Mouse (Mus musculus) limb, embryonic 14.5 days (tissue): Measurements from ENCODE around the gene Rpusd4. TPM values are rescaled to one million over a fixed set of nuclear protein-coding genes. Genes with fewer than 3 reads are reported as not detected.

Experiments
- ATAC-seq: fragments of 200-750 bp; cut with Nextera tagmentation; 2 replicates; pipeline ENCODE4 v1.8.0; 2017; ENCODE audit warnings: low read depth, moderate number of reproducible peaks, moderate TSS enrichment; ENCODE audit not compliant: low FRiP score
- DNase-seq: peaks from one replicate; pipeline ENCODE4 v3.0.0-alpha.2; 2015; ENCODE audit warnings: low spot score
- H3K27ac ChIP-seq: fragments of 300-500 bp; sonication (generic); replicated peaks from 2 replicates; pipeline ENCODE4 v1.5.1; 2014; ENCODE audit warnings: low read depth, mild to moderate bottlenecking, low read length, moderate library complexity, mixed read lengths
- H3K27me3 ChIP-seq: fragments of 300-500 bp; sonication (generic); 2 replicates; pipeline ENCODE4 v1.6.1; 2014; ENCODE audit warnings: low read length, mixed read lengths; ENCODE audit not compliant: control insufficient read depth, insufficient read depth
- H3K36me3 ChIP-seq: fragments of 300-500 bp; sonication (generic); 2 replicates; pipeline ENCODE4 v1.6.1; 2014; ENCODE audit warnings: mild to moderate bottlenecking, low read length, moderate library complexity, mixed read lengths; ENCODE audit not compliant: control insufficient read depth, insufficient read depth
- H3K4me1 ChIP-seq: fragments of 300-500 bp; sonication (generic); 2 replicates; pipeline ENCODE4 v1.6.1; 2014; ENCODE audit warnings: antibody characterized with exemption, low read length, mixed read lengths; ENCODE audit not compliant: control insufficient read depth, insufficient read depth
- H3K4me2 ChIP-seq: fragments of 300-500 bp; sonication (generic); replicated peaks from 2 replicates; pipeline ENCODE4 v1.6.1; 2014; ENCODE audit warnings: low read depth, mild to moderate bottlenecking, low read length, moderate library complexity; ENCODE audit not compliant: severe bottlenecking
- H3K4me3 ChIP-seq: fragments of 300-500 bp; sonication (generic); replicated peaks from 2 replicates; pipeline ENCODE4 v1.5.1; 2014; ENCODE audit warnings: low read length
- H3K9ac ChIP-seq: fragments of 300-500 bp; sonication (generic); 2 replicates; pipeline ENCODE4 v1.6.1; 2014; ENCODE audit warnings: mild to moderate bottlenecking, low read depth, low read length, moderate library complexity; ENCODE audit not compliant: severe bottlenecking
- H3K9me3 ChIP-seq: fragments of 300-500 bp; sonication (generic); 2 replicates; pipeline ENCODE4 v1.6.1; 2016; ENCODE audit warnings: low read length; ENCODE audit not compliant: control insufficient read depth
- POLR2A ChIP-seq: fragments of 200-500 bp; IDR thresholded peaks from 2 replicates; pipeline ENCODE4 v1.8.0; 2012; ENCODE audit warnings: inconsistent platforms, mild to moderate bottlenecking, moderate library complexity, borderline replicate concordance; ENCODE audit not compliant: insufficient read depth, insufficient read length; ENCODE audit errors: extremely low read depth
- WGBS: fragments of 180-500 bp; shearing (Covaris S2); extraction: QIAGEN DNeasy Blood & Tissue Kit; methylation state at CpG from one replicate; pipeline ENCODE4 v1.1.7; 2014; 5-methylcytosine and 5-hydroxymethylcytosine counted together
- polyA plus RNA-seq, 2 experiments: library from polyadenylated mRNA; depleted of rRNA in 1 of 2; stranded (reverse) in 1 of 2; unstranded in 1 of 2; fragments of >200 nt; fragmentation: Nextera tagmentation in 1 of 2; extraction: Ambion mirVana in 1 of 2; gene quantifications; 2 replicates each; pipeline versions ENCODE4 v1.2.1 to v1.2.3; 2012 to 2014

The Rpusd4 gene
- polyA plus RNA-seq, 2 experiments = 24.9 to 25.8 TPM

GRCm38 (mm10) chr9:35277855-35278365, 10.2 kb downstream of the Rpusd4 start:
- DNase-seq (no peak), ATAC-seq (no peak)
- no peak for TF ChIP-seq POLR2A
- Histone ChIP-seq H3K9me3 (no peaks in the 10 kb centered on the region), H3K27me3 (no peaks in the 10 kb centered on the region), H3K27ac (no peak overlapping the region), H3K4me3 (no peak overlapping the region), H3K9ac (no peak overlapping the region), H3K36me3 (peaks cover 47% of the 10 kb centered on the region), H3K4me1 (peaks cover 4% of the 10 kb centered on the region; the same call in 1 of the 2 replicates), H3K4me2 (no peak overlapping the region)
- WGBS = 78% methylated on average over 3 of the region's 3 CpGs

- H3K4me2 ChIP-seq = no peak overlapping the region
- no peak overlapping the region for H3K4me3 ChIP-seq
- 72% methylated on average over 4 of the region's 4 CpGs for WGBS
- no peak for DNase-seq
- no peak overlapping the region for H3K9ac ChIP-seq
- ATAC-seq = no peak
- no peak for TF ChIP-seq POLR2A
- no peak overlapping the region for H3K27ac ChIP-seq
- peaks cover 41% of the 10 kb centered on the region for H3K36me3 ChIP-seq
- H3K27me3 ChIP-seq = no peaks in the 10 kb centered on the region
- H3K4me1 ChIP-seq = peaks cover 8% of the 10 kb centered on the region
- H3K9me3 ChIP-seq = no peaks in the 10 kb centered on the region
These were observed 10.8 kb downstream of the Rpusd4 start for GRCm38 (mm10) chr9:35278451-35278850.

GRCm38 (mm10) chr9:35282006-35282850, 14.6 kb downstream of the Rpusd4 start:
- H3K9me3 ChIP-seq = no peaks in the 10 kb centered on the region
- TF ChIP-seq POLR2A = no peak
- H3K9ac ChIP-seq = no peak overlapping the region
- 16% methylated on average over 5 of the region's 5 CpGs for WGBS
- no peak overlapping the region for H3K27ac ChIP-seq
- H3K4me1 ChIP-seq = peaks cover 25% of the 10 kb centered on the region
- DNase-seq (peak; percentile 85), ATAC-seq (0 out of 2 replicates have a peak, but pooled peaks have one; percentile 32)
- peaks cover 9% of the 10 kb centered on the region for H3K36me3 ChIP-seq
- H3K4me3 ChIP-seq = no peak overlapping the region
- no peaks in the 10 kb centered on the region for H3K27me3 ChIP-seq
- no peak overlapping the region for H3K4me2 ChIP-seq

GRCm38 (mm10) chr9:35282851-35283200, 15.2 kb downstream of the Rpusd4 start:
- H3K4me3 ChIP-seq = no peak overlapping the region
- TF ChIP-seq POLR2A = no peak
- WGBS = 45% methylated on average over 5 of the region's 5 CpGs
- no peak overlapping the region for H3K27ac ChIP-seq
- H3K4me2 ChIP-seq = no peak overlapping the region
- peaks cover 27% of the 10 kb centered on the region for H3K4me1 ChIP-seq
- H3K9ac ChIP-seq = no peak overlapping the region
- DNase-seq = no peak
- no peaks in the 10 kb centered on the region for H3K9me3 ChIP-seq
- no peak for ATAC-seq
- H3K27me3 ChIP-seq = no peaks in the 10 kb centered on the region
- peaks cover 3% of the 10 kb centered on the region; the same call in 1 of the 2 replicates for H3K36me3 ChIP-seq

GRCm38 (mm10) chr9:35283415-35284069, 15.9 kb downstream of the Rpusd4 start:
- DNase-seq = no peak
- no peak overlapping the region for H3K4me3 ChIP-seq
- 0 out of 2 replicates have a peak, but pooled peaks have one; percentile 10 for ATAC-seq

More at GRCm38 (mm10) chr9:35283415-35284069, 15.9 kb downstream of the Rpusd4 start:
- no peak overlapping the region for H3K9ac ChIP-seq
- 0 out of 2 replicates have a peak overlapping the region, but pooled peaks have one; percentile 61 for H3K27ac ChIP-seq
- peaks cover 33% of the 10 kb centered on the region for H3K4me1 ChIP-seq
- H3K4me2 ChIP-seq = no peak overlapping the region
- TF ChIP-seq POLR2A = no peak
- H3K27me3 ChIP-seq = no peaks in the 10 kb centered on the region
- H3K9me3 ChIP-seq = no peaks in the 10 kb centered on the region
- WGBS = 40% methylated on average over 13 of the region's 13 CpGs
- no peaks in the 10 kb centered on the region for H3K36me3 ChIP-seq
